Mouse (Mus musculus) fibroblast of lung, adult 2 months (primary cell): ENCODE data around the gene Sorcs1.

ENCODE experiments used
- DNase-seq: peaks from one replicate; pipeline ENCODE4 v3.0.0-alpha.2; 2011; ENCODE audit warnings: low read depth

The Sorcs1 gene

GRCm38 (mm10) chr19:50418962-50419720, 259.3 kb downstream of the Sorcs1 start:
- no peak for DNase-seq

DNA sequence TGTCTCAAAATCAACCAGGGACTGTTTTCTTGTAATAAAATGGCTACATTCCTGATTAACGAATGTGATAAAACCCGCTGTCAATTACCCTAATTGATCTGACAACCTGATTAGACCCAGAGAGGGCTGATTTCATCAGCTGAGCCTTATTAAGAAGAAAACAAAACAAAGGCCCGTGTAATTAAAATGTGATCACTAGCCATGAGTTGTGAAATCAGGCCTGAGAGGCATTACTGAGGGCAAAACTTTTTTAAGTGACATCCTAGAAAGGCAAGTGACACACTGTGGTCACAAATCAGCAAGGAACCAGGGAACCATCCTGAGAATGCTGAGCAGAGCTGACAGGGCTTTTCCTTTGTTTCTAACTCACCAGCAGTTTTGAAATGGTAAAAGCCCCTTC, 267.9 kb downstream of the Sorcs1 start:
- DNase-seq: no peak

DNA sequence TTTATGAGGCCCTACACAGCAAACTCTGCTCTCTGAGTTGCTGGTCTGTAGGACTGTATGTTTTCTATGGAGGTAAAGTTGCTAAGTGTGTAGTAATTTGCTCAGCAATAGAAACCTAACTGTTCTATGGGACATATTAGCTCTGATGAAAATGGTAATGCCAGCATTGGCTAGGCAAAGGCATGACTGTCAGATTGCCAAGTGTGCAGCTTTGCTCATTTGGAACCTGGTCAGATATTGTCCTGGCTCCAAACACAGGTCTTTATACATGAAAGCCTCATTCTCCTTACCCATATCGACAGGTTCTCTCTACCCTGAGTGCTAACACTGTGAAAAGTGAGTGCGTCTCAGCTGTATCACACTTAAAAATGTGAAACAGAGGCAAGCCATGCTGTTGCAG, 280.1 kb downstream of the Sorcs1 start:
- no peak for DNase-seq

DNA sequence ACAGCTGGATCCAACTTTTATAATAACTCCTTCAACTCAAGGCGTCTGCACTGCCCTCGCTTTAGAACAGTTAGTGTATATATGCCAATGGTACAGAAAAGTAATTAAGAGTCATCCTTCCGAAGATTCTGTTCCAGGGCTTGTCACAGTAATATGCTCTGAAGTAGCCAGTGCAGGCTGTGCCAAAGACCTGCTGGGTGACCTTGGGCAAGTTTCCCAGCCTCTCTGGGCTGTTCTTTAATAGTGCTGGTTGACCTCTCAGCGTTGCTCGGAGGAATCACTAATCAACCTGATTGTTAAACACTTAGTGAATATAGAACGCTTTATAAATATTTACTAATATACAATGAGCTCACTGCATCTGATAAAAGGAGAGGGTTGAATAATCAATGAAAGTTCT, 282.7 kb downstream of the Sorcs1 start:
- no peak for DNase-seq

GRCm38 (mm10) chr19:50394101-50394500, 284.3 kb downstream of the Sorcs1 start:
- DNase-seq: no peak

GRCm38 (mm10) chr19:50389925-50390552, 288.4 kb downstream of the Sorcs1 start:
- DNase-seq: no peak

GRCm38 (mm10) chr19:50378901-50379300, 299.5 kb downstream of the Sorcs1 start:
- no peak for DNase-seq

- no peak for DNase-seq
Measured at GRCm38 (mm10) chr19:50374751-50375150, 303.7 kb downstream of the Sorcs1 start.

GRCm38 (mm10) chr19:50366446-50366845, 312.0 kb downstream of the Sorcs1 start:
- DNase-seq: no peak

GRCm38 (mm10) chr19:50362655-50363500, 315.6 kb downstream of the Sorcs1 start:
- no peak for DNase-seq

GRCm38 (mm10) chr19:50358561-50358960, 319.9 kb downstream of the Sorcs1 start:
- no peak for DNase-seq

- DNase-seq: no peak
Measured at GRCm38 (mm10) chr19:50339211-50339610, 339.2 kb downstream of the Sorcs1 start.

- DNase-seq: no peak
Measured at GRCm38 (mm10) chr19:50336751-50337150, 341.7 kb downstream of the Sorcs1 start.

- no peak for DNase-seq
Measured at GRCm38 (mm10) chr19:50331136-50331535, 347.3 kb downstream of the Sorcs1 start.

DNA sequence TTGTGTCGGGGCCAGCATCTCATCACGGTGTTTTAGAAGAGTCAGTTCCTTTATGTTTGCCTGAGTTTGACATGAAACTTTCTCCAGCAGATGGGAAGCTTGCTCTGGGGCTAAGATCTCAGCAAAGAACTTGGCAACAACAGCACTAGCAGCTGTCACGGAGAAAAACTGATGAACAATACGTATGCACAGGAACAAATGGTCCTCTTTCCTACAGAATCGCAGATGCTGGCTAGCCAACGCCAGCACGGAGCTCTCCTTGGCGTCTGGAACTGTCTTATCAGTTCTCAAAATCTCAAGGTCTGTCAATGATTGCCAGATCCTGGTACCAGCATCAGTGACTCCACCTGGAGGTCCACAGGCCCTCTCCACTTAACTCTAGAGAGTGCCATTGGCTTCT, 350.6 kb downstream of the Sorcs1 start:
- no peak for DNase-seq

- no peak for DNase-seq
Measured at GRCm38 (mm10) chr19:50326151-50326550, 352.3 kb downstream of the Sorcs1 start.

GRCm38 (mm10) chr19:50325686-50326085, 352.8 kb downstream of the Sorcs1 start:
- no peak for DNase-seq

GRCm38 (mm10) chr19:50307046-50307445, 371.4 kb downstream of the Sorcs1 start:
- DNase-seq: no peak

- DNase-seq: no peak
Measured at GRCm38 (mm10) chr19:50294205-50294604, 384.2 kb downstream of the Sorcs1 start.

DNA sequence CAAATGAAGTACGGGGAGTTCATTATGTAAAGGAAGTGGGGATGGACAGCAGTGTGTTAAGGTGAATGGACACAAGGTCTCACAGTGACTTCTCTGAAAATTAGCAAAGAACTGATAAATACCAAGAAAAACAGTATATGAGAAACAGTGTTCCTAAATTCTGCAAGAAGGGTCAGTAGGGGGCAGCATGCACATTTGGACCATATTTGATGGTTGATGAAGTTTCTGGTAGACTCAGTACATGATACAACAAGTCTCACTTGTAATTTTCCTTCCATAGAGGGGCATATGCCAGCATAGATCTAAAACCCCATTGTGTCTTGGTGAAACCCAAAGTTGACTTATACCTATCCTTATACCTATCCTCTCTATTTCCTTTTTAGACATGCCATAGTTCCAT, 414.0 kb downstream of the Sorcs1 start:
- DNase-seq: no peak

DNA sequence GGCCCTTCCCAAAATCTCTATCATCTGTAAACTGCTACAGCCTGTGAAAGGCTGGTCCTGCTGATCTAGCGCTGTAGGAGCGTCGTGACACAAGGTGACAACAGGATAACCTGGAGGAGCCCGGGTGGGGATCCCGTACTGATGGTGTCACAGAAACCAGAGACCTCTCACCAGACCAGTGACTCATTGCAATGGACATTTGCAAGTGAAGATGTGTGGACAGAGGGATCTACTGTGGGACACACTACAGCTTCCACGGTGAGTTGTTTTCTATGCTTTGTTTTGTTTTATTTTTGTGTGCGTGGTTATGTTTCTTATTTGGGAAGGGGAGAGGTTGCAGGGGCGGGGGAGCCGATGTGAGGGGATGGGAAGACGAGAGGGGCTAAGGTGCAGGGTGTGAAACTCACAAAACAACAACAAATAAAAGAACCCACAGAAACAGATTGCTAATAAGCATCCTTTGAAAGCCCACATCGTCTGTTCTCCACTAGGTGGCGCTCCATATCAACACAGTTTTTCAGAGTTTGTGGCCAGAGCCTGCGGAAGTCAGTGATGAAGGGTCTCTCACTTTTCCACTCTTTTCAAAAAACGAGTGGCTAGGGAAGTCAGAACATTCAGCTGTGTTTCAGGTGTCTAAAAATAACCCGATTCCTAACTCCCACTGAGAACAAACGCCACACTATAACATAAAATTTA, 419.6 kb downstream of the Sorcs1 start:
- DNase-seq: no peak

DNA sequence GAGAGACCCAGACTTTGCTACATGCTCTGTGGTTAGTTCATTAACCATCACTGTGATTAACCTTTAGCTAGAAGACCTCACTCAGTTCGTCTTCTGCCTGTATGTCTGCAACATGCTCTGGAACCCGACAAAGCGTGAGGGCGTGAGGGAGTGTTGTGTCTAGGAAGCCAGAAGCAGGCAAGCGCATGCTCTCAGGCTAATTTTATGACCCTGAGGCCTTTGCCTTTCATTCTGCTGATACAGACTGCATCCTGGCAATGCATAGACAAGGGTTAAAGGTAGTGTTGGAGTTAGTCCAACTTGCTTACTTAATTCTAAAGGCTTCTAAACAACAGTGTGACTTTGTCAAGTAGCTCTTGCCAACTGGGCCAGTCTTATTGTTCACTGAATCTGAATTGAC, 458.0 kb downstream of the Sorcs1 start:
- no peak for DNase-seq
